Mouse (Mus musculus) stomach, embryonic 14.5 days (tissue): ENCODE measurements around the gene Cops6. TPM values are rescaled to one million over a fixed set of nuclear protein-coding genes. Genes with fewer than 3 reads are reported as not detected.

Experiments
- ATAC-seq: fragments of 200-750 bp; cut with Nextera tagmentation; 2 replicates; pipeline ENCODE4 v1.8.0; 2017; ENCODE audit warnings: low read depth, moderate TSS enrichment; ENCODE audit not compliant: insufficient number of reproducible peaks, insufficient read depth, low FRiP score
- H3K27ac ChIP-seq: fragments of 300-500 bp; sonication (generic); 2 replicates; pipeline ENCODE4 v1.5.1; 2014; ENCODE audit warnings: mild to moderate bottlenecking, low read length, moderate library complexity, mixed read lengths
- H3K27me3 ChIP-seq: fragments of 300-500 bp; sonication (generic); 2 replicates; pipeline ENCODE4 v1.6.1; 2014; ENCODE audit warnings: low read length, control low read depth, mixed read lengths; ENCODE audit not compliant: control insufficient read depth, insufficient read depth
- H3K36me3 ChIP-seq: fragments of 300-500 bp; sonication (generic); 2 replicates; pipeline ENCODE4 v1.6.1; 2014; ENCODE audit warnings: mild to moderate bottlenecking, control low read depth, low read length, moderate library complexity, mixed read lengths; ENCODE audit not compliant: control insufficient read depth, insufficient read depth
- H3K4me1 ChIP-seq: fragments of 300-500 bp; sonication (generic); 2 replicates; pipeline ENCODE4 v1.6.1; 2014; ENCODE audit warnings: low read length, control low read depth, mixed read lengths; ENCODE audit not compliant: control insufficient read depth, insufficient read depth
- H3K4me2 ChIP-seq: fragments of 300-500 bp; sonication (generic); replicated peaks from 2 replicates; pipeline ENCODE4 v1.6.1; 2014; ENCODE audit warnings: low read depth, low read length, control low read depth
- H3K4me3 ChIP-seq: fragments of 300-500 bp; sonication (generic); 2 replicates; pipeline ENCODE4 v1.5.1; 2014; ENCODE audit warnings: low read depth, low read length, control low read depth
- H3K9ac ChIP-seq: fragments of 300-500 bp; sonication (generic); replicated peaks from 2 replicates; pipeline ENCODE4 v1.6.1; 2014; ENCODE audit warnings: low read depth, mild to moderate bottlenecking, control low read depth, low read length, moderate library complexity, mixed read lengths
- H3K9me3 ChIP-seq: fragments of 300-500 bp; sonication (generic); 2 replicates; pipeline ENCODE4 v1.6.1; 2016; ENCODE audit warnings: low read depth, low read length, control low read depth; ENCODE audit not compliant: control insufficient read depth
- WGBS: fragments of 180-500 bp; shearing (Covaris S2); extraction: QIAGEN DNeasy Blood & Tissue Kit; methylation state at CpG from one replicate; pipeline ENCODE4 v1.1.7; 2014; 5-methylcytosine and 5-hydroxymethylcytosine counted together
- polyA plus RNA-seq: library from polyadenylated mRNA; unstranded; fragments of >200 nt; fragmentation: Nextera tagmentation; extraction: Ambion mirVana; gene quantifications from 2 replicates; pipeline ENCODE4 v1.2.1, GENCODE M21; 2014

Gene Cops6
- polyA plus RNA-seq, 1 experiment from 2014 or later, result 235 TPM

- H3K9me3 ChIP-seq, result no peaks in the 10 kb centered on the region
- peak within 1 kb of the TSS; percentile 95 for H3K27ac ChIP-seq
- under 1% methylated on average over 54 of the region's 54 CpGs for WGBS
- H3K36me3 ChIP-seq, result peaks cover 57% of the 10 kb centered on the region
- H3K4me2 ChIP-seq, result peak within 1 kb of the TSS; percentile 62
- peak within 1 kb of the TSS; percentile 60 for H3K4me3 ChIP-seq
- peak within 1 kb of the TSS; percentile 65 for H3K9ac ChIP-seq
- peak; percentile 93 for ATAC-seq
- no peaks in the 10 kb centered on the region for H3K27me3 ChIP-seq
- H3K4me1 ChIP-seq, result peaks cover 12% of the 10 kb centered on the region
Measured at GRCm38 (mm10) chr5:138171695-138172491, 11.0 kb downstream of the Cops6 start, which contains the start of the genes Ap4m1 and Mcm7. Gene Ap4m1, plus strand, starts transcription at chr5:138172002. Gene Mcm7, minus strand, starts transcription at chr5:138172422.

- H3K27ac ChIP-seq, result no peak overlapping the region
- peak overlapping the region; percentile 59 for H3K4me2 ChIP-seq
- H3K9me3 ChIP-seq, result no peaks in the 10 kb centered on the region
- WGBS, result 78% methylated on average over 3 of the region's 3 CpGs
- ATAC-seq, result no peak
- no peak overlapping the region for H3K9ac ChIP-seq
- no peak overlapping the region for H3K4me3 ChIP-seq
- no peaks in the 10 kb centered on the region for H3K27me3 ChIP-seq
- H3K4me1 ChIP-seq, result peaks cover 12% of the 10 kb centered on the region
- H3K36me3 ChIP-seq, result peaks cover 57% of the 10 kb centered on the region
Measured at GRCm38 (mm10) chr5:138173217-138173616, 12.3 kb downstream of the Cops6 start.

- H3K4me3 ChIP-seq, result peak within 1 kb of the TSS; percentile 70
- peak within 1 kb of the TSS; percentile 75 for H3K9ac ChIP-seq
- H3K4me1 ChIP-seq, result peaks cover 8% of the 10 kb centered on the region; the same call in 1 of the 2 replicates
- H3K9me3 ChIP-seq, result no peaks in the 10 kb centered on the region
- WGBS, result under 1% methylated on average over 31 of the region's 31 CpGs
- peaks cover 16% of the 10 kb centered on the region for H3K36me3 ChIP-seq
- H3K4me2 ChIP-seq, result peak within 1 kb of the TSS; percentile 72
- no peaks in the 10 kb centered on the region for H3K27me3 ChIP-seq
- peak; percentile 84 for ATAC-seq
- H3K27ac ChIP-seq, result peak within 1 kb of the TSS; percentile 76
Measured at GRCm38 (mm10) chr5:138186950-138187638, 26.2 kb downstream of the Cops6 start, which contains the start of the genes Taf6 and Cnpy4. Gene Taf6, minus strand, starts transcription at chr5:138187451. Gene Cnpy4, plus strand, starts transcription at chr5:138187485.

- WGBS, result 0% methylated on average over 10 of the region's 10 CpGs
- Histone ChIP-seq H3K27ac (peak overlapping the region; percentile 76; the same call in 1 of the 2 replicates), H3K9me3 (no peaks in the 10 kb centered on the region), H3K27me3 (no peaks in the 10 kb centered on the region), H3K4me2 (peak overlapping the region; percentile 72), H3K4me3 (peak overlapping the region; percentile 70), H3K9ac (peak overlapping the region; percentile 75), H3K36me3 (peaks cover 13% of the 10 kb centered on the region), H3K4me1 (peaks cover 8% of the 10 kb centered on the region; the same call in 1 of the 2 replicates)
- peak; percentile 85 for ATAC-seq
Measured at GRCm38 (mm10) chr5:138187661-138188306, 26.9 kb downstream of the Cops6 start.

GRCm38 (mm10) chr5:138193771-138194727, 33.2 kb downstream of the Cops6 start, which contains the start of gene Mblac1:
Gene Mblac1, plus strand, starts transcription at chr5:138194314.
- Histone ChIP-seq H3K4me2 (peak within 1 kb of the TSS; percentile 91), H3K27me3 (no peaks in the 10 kb centered on the region), H3K27ac (peak within 1 kb of the TSS; percentile 84), H3K4me3 (peak within 1 kb of the TSS; percentile 73), H3K9ac (peak within 1 kb of the TSS; percentile 83), H3K4me1 (peaks cover 3% of the 10 kb centered on the region; the same call in 1 of the 2 replicates), H3K36me3 (0 out of 2 replicates have a peak, but pooled peaks cover 4% of the 10 kb centered on the region), H3K9me3 (no peaks in the 10 kb centered on the region)
- ATAC-seq, result peak; percentile 79; the same call in 1 of the 2 replicates
- 7% methylated on average over 52 of the region's 54 CpGs for WGBS

GRCm38 (mm10) chr5:138194755-138195345, 34.0 kb downstream of the Cops6 start:
- peak; percentile 73 for ATAC-seq
- Histone ChIP-seq H3K4me3 (peak overlapping the region; percentile 73), H3K9ac (peak overlapping the region; percentile 83), H3K4me1 (peaks cover 3% of the 10 kb centered on the region; the same call in 1 of the 2 replicates), H3K36me3 (0 out of 2 replicates have a peak, but pooled peaks cover 4% of the 10 kb centered on the region), H3K4me2 (peak overlapping the region; percentile 91), H3K27ac (peak overlapping the region; percentile 84), H3K27me3 (no peaks in the 10 kb centered on the region), H3K9me3 (no peaks in the 10 kb centered on the region)
- whole genome bisulfite sequencing, result 4% methylated on average over 29 of the region's 29 CpGs

- 0 out of 2 replicates have a peak overlapping the region, but pooled peaks have one; percentile 1 for H3K9ac ChIP-seq
- peaks cover 3% of the 10 kb centered on the region; the same call in 1 of the 2 replicates for H3K4me1 ChIP-seq
- no peaks in the 10 kb centered on the region for H3K9me3 ChIP-seq
- no peak for ATAC-seq
- no peak overlapping the region for H3K27ac ChIP-seq
- no peaks in the 10 kb centered on the region for H3K27me3 ChIP-seq
- 0 out of 2 replicates have a peak overlapping the region, but pooled peaks have one; percentile 73 for H3K4me3 ChIP-seq
- peak overlapping the region; percentile 91 for H3K4me2 ChIP-seq
- WGBS, result 77% methylated on average over 7 of the region's 7 CpGs
- H3K36me3 ChIP-seq, result 0 out of 2 replicates have a peak, but pooled peaks cover 4% of the 10 kb centered on the region
Measured at GRCm38 (mm10) chr5:138195463-138195862, 34.6 kb downstream of the Cops6 start.
